ENCODE assay signal across 8 mouse cellular contexts in genomic region chr13:93072871-93073411, GRCm38 (mm10).
DNase-seq lines count a peak whose midpoint lies in the region; ATAC-seq lines count a peak whose summit lies in the region.

No protein-coding gene starts in this region.

- no peaks in the 10 kb centered on the region for H3K36me3 ChIP-seq in forebrain, embryonic 14.5 days (ENCODE audit: control insufficient read depth, insufficient read depth, low read length)
- no peaks in the 10 kb centered on the region for H3K36me3 ChIP-seq in midbrain, embryonic 11.5 days (ENCODE audit: control insufficient read depth, insufficient read depth, low read length)

- peak; percentile 68 for ATAC-seq in forebrain, embryonic 14.5 days
- ATAC-seq in midbrain, embryonic 11.5 days (ENCODE audit: low FRiP score), result peak; percentile 67; the same call in 1 of the 2 replicates
- ATAC-seq in erythroblast, adult 5-6 weeks (replicated peaks; ENCODE audit: low FRiP score, poor library complexity, severe bottlenecking), result no peak

- H3K4me2 ChIP-seq in forebrain, embryonic 14.5 days (ENCODE audit: low read length), result peak overlapping the region; percentile 28
- H3K4me2 ChIP-seq in midbrain, embryonic 11.5 days, result no peak overlapping the region

- DNase-seq in retina, postnatal 1 day, result peak; percentile 23
- DNase-seq in retina, embryonic 14.5 days (ENCODE audit: low spot score), result no peak
- DNase-seq in forebrain, embryonic 14.5 days (ENCODE audit: low spot score), result peak; percentile 73
- DNase-seq in midbrain, embryonic 11.5 days (ENCODE audit: low spot score, missing footprints), result peak; percentile 83
- DNase-seq in thymus, postnatal 25 days, result peak; percentile 63
- no peak for DNase-seq in ovary, postnatal 14 days (ENCODE audit: low spot score)
- DNase-seq in cerebellum, postnatal 14 days, result no peak

- H3K27ac ChIP-seq in forebrain, embryonic 14.5 days (ENCODE audit: low read depth, low read length), result peak overlapping the region; percentile 86
- H3K27ac ChIP-seq in midbrain, embryonic 11.5 days (ENCODE audit: low read depth, low read length), result no peak overlapping the region; the same call in 1 of the 2 replicates

- no peak overlapping the region for H3K4me3 ChIP-seq in forebrain, embryonic 14.5 days (ENCODE audit: low read depth, low read length)
- no peak overlapping the region for H3K4me3 ChIP-seq in midbrain, embryonic 11.5 days (ENCODE audit: low read depth, low read length)

- H3K4me1 ChIP-seq in forebrain, embryonic 14.5 days (ENCODE audit: control insufficient read depth, insufficient read depth, low read length), result peaks cover 16% of the 10 kb centered on the region; the same call in 1 of the 2 replicates
- 0 out of 2 replicates have a peak, but pooled peaks cover 2% of the 10 kb centered on the region for H3K4me1 ChIP-seq in midbrain, embryonic 11.5 days (ENCODE audit: control insufficient read depth, insufficient read depth, low read length)

- 0 out of 2 replicates have a peak, but pooled peaks cover 6% of the 10 kb centered on the region for H3K9me3 ChIP-seq in forebrain, embryonic 14.5 days (replicated peaks; ENCODE audit: control insufficient read depth, low read length)
- peaks cover 6% of the 10 kb centered on the region; the same call in 1 of the 2 replicates for H3K9me3 ChIP-seq in midbrain, embryonic 11.5 days (ENCODE audit: control insufficient read depth, low read length)

- no peaks in the 10 kb centered on the region for H3K27me3 ChIP-seq in forebrain, embryonic 14.5 days (replicated peaks; ENCODE audit: control insufficient read depth, insufficient read depth, low read length)
- no peaks in the 10 kb centered on the region for H3K27me3 ChIP-seq in midbrain, embryonic 11.5 days (ENCODE audit: control insufficient read depth, insufficient read depth, low read length)

- 4% methylated on average over 15 of the region's 15 CpGs for WGBS in forebrain, embryonic 14.5 days
- 19% methylated on average over 15 of the region's 15 CpGs for WGBS in midbrain, embryonic 11.5 days

- H3K9ac ChIP-seq in forebrain, embryonic 14.5 days (ENCODE audit: low read length), result 0 out of 2 replicates have a peak overlapping the region, but pooled peaks have one; percentile 26
- no peak overlapping the region for H3K9ac ChIP-seq in midbrain, embryonic 11.5 days (ENCODE audit: low read length)

Comparison
In these comparisons a context has a peak if more than half of its experiments do, and no peak if none do; other contexts are left out.
1. DNase-seq: peak in retina, postnatal 1 day (single experiment), forebrain, embryonic 14.5 days (single experiment), midbrain, embryonic 11.5 days (single experiment) and thymus, postnatal 25 days (single experiment); none in retina, embryonic 14.5 days (single experiment), ovary, postnatal 14 days (single experiment) and cerebellum, postnatal 14 days (0 of 2).